Comparison of ENCODE assay signal across 8 mouse cellular contexts in the genomic region with DNA sequence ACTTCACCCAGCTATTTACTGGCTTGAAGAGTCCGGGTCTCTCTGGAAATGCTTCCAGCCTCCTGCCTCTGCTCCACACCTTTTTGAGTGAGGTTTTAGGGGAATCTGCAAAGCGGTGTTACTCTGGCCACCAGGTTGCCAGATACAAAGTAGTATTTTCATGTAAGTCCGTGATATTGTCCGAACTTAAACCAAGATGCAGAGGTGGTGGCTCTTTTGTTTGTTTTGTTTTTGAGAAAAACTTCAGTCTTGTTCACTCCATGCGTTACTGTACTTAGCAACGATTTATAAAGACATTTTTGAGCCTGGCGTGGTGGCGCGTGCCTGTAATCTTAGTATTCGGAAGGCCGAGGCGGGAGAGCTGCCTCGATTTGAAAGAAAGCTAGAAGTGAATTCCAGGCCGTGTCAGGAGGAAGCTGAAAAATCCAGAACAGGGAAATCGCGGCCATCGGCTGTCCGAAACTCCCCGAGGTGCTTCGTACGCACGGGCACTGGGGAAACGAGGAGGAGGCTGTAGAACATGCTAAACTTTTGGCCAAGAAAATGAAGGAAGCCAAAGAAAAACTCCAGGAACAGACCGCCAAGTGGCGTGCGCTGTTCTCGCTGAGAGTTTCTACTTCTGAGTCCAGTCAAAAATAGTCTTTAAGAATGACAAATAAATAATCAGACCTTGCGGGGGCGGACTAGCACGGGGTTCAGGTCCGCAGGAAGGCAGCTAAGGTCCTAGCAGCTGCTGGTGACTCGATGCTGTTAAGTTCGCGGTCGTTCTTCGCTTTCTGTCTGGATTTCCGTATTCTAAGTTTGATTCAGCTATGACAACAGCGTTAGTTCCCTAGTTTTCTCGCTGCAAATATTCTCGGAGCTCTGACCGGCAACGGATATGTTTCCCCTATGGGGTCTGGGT. TPM values are rescaled to one million over a fixed set of nuclear protein-coding genes. Genes with fewer than 3 reads are reported as not detected.
A peak's percentile ranks its signal among the peaks of the same experiment; 100 is the strongest.
DNase-seq lines count a peak whose midpoint lies in the region; ATAC-seq and TF ChIP-seq lines count a peak whose summit lies in the region.

No protein-coding gene starts in this region.

- peak overlapping the region; percentile 54 for H3K4me3 ChIP-seq in heart, embryonic 11.5 days (ENCODE audit: low read depth, low read length)
- peak overlapping the region; percentile 37 for H3K4me3 ChIP-seq in forebrain, embryonic 11.5 days (ENCODE audit: low read depth, low read length)
- peak overlapping the region; percentile 52 for H3K4me3 ChIP-seq in intestine, embryonic 15.5 days (replicated peaks)
- peak overlapping the region; percentile 75 for H3K4me3 ChIP-seq in lung, embryonic 16.5 days (ENCODE audit: low read length)
- peak overlapping the region; percentile 74 for H3K4me3 ChIP-seq in small intestine, adult 2 months (ENCODE audit: low read depth, low read length)

- DNase-seq in heart, adult 11 months = no peak
- DNase-seq in adrenal gland, adult 8-10 months = peak; percentile 41
- DNase-seq in forebrain, embryonic 11.5 days (ENCODE audit: low spot score) = peak; percentile 60
- DNase-seq in left cerebral cortex, adult 18-20 months (ENCODE audit: low spot score in 2 of 2) = no peak

- no peaks in the 10 kb centered on the region for H3K9me3 ChIP-seq in heart, embryonic 11.5 days (replicated peaks; ENCODE audit: control insufficient read depth, low read length)
- H3K9me3 ChIP-seq in forebrain, embryonic 11.5 days (ENCODE audit: control insufficient read depth, low read length) = no peaks in the 10 kb centered on the region
- no peaks in the 10 kb centered on the region for H3K9me3 ChIP-seq in intestine, embryonic 15.5 days
- H3K9me3 ChIP-seq in lung, embryonic 16.5 days (ENCODE audit: control insufficient read depth, low read length) = no peaks in the 10 kb centered on the region

- no peaks in the 10 kb centered on the region for H3K27me3 ChIP-seq in heart, embryonic 11.5 days (ENCODE audit: control insufficient read depth, insufficient read depth, low read length)
- peaks cover 15% of the 10 kb centered on the region for H3K27me3 ChIP-seq in forebrain, embryonic 11.5 days (ENCODE audit: control insufficient read depth, insufficient read depth, low read length)
- no peaks in the 10 kb centered on the region for H3K27me3 ChIP-seq in intestine, embryonic 15.5 days (replicated peaks)
- H3K27me3 ChIP-seq in lung, embryonic 16.5 days (ENCODE audit: control insufficient read depth, insufficient read depth, low read depth, low read length) = no peaks in the 10 kb centered on the region
- H3K27me3 ChIP-seq in small intestine, adult 2 months (ENCODE audit: control insufficient read depth, insufficient read depth, low read length) = no peaks in the 10 kb centered on the region

- peak overlapping the region; percentile 64 for H3K9ac ChIP-seq in heart, embryonic 11.5 days (ENCODE audit: low read depth, low read length)
- H3K9ac ChIP-seq in forebrain, embryonic 11.5 days (ENCODE audit: low read length) = peak overlapping the region; percentile 49
- peak overlapping the region; percentile 51 for H3K9ac ChIP-seq in intestine, embryonic 15.5 days
- H3K9ac ChIP-seq in lung, embryonic 16.5 days (ENCODE audit: low read length) = peak overlapping the region; percentile 56

- H3K4me2 ChIP-seq in heart, embryonic 11.5 days = peak overlapping the region; percentile 87
- peak overlapping the region; percentile 44 for H3K4me2 ChIP-seq in forebrain, embryonic 11.5 days (ENCODE audit: low read depth, low read length, severe bottlenecking)
- H3K4me2 ChIP-seq in intestine, embryonic 15.5 days (replicated peaks) = peak overlapping the region; percentile 87
- peak overlapping the region; percentile 64 for H3K4me2 ChIP-seq in lung, embryonic 16.5 days (ENCODE audit: low read depth, low read length)

- 1% methylated on average over 42 of the region's 42 CpGs for WGBS in heart, embryonic 11.5 days (ENCODE audit: insufficient replicate concordance)
- 1% methylated on average over 42 of the region's 42 CpGs for WGBS in forebrain, embryonic 11.5 days
- under 1% methylated on average over 42 of the region's 42 CpGs for WGBS in intestine, embryonic 15.5 days
- under 1% methylated on average over 42 of the region's 42 CpGs for WGBS in lung, embryonic 16.5 days
- under 1% methylated on average over 42 of the region's 42 CpGs for WGBS in small intestine, adult 2 months

- no peak for ATAC-seq in heart, embryonic 11.5 days (replicated peaks; ENCODE audit: insufficient number of reproducible peaks, low FRiP score, low TSS enrichment)
- no peak for ATAC-seq in forebrain, embryonic 11.5 days (replicated peaks; ENCODE audit: low FRiP score)
- peak; percentile 55 for ATAC-seq in intestine, embryonic 15.5 days
- peak; percentile 32 for ATAC-seq in lung, embryonic 16.5 days (ENCODE audit: low read depth)

- H3K27ac ChIP-seq in heart, embryonic 11.5 days (ENCODE audit: low read depth, low read length) = peak overlapping the region; percentile 64
- H3K27ac ChIP-seq in forebrain, embryonic 11.5 days (ENCODE audit: low read depth, low read length) = no peak overlapping the region
- peak overlapping the region; percentile 64 for H3K27ac ChIP-seq in intestine, embryonic 15.5 days
- peak overlapping the region; percentile 93 for H3K27ac ChIP-seq in lung, embryonic 16.5 days (ENCODE audit: low read length)
- peak overlapping the region; percentile 70 for H3K27ac ChIP-seq in small intestine, adult 2 months (ENCODE audit: insufficient read depth, low read depth, low read length)

- no peaks in the 10 kb centered on the region for H3K36me3 ChIP-seq in heart, embryonic 11.5 days (ENCODE audit: control insufficient read depth, insufficient read depth, low read length)
- H3K36me3 ChIP-seq in forebrain, embryonic 11.5 days (ENCODE audit: control insufficient read depth, insufficient read depth, low read length) = no peaks in the 10 kb centered on the region
- no peaks in the 10 kb centered on the region for H3K36me3 ChIP-seq in intestine, embryonic 15.5 days
- H3K36me3 ChIP-seq in lung, embryonic 16.5 days (ENCODE audit: control insufficient read depth, insufficient read depth, low read length) = no peaks in the 10 kb centered on the region
- H3K36me3 ChIP-seq in small intestine, adult 2 months (ENCODE audit: control insufficient read depth, insufficient read depth, low read length) = no peaks in the 10 kb centered on the region

- H3K4me1 ChIP-seq in heart, embryonic 11.5 days (ENCODE audit: control insufficient read depth, insufficient read depth, low read length) = peaks cover 11% of the 10 kb centered on the region
- H3K4me1 ChIP-seq in forebrain, embryonic 11.5 days (replicated peaks; ENCODE audit: control insufficient read depth, insufficient read depth, low read length) = peaks cover 2% of the 10 kb centered on the region; the same call in 1 of the 2 replicates
- peaks cover 17% of the 10 kb centered on the region for H3K4me1 ChIP-seq in intestine, embryonic 15.5 days (replicated peaks)
- peaks cover 17% of the 10 kb centered on the region for H3K4me1 ChIP-seq in lung, embryonic 16.5 days (replicated peaks; ENCODE audit: control insufficient read depth, insufficient read depth, low read length)
- no peaks in the 10 kb centered on the region for H3K4me1 ChIP-seq in small intestine, adult 2 months (ENCODE audit: control insufficient read depth, insufficient read depth, insufficient read length, low read length)

- no peak for TF ChIP-seq POLR2A in small intestine, adult 2 months (IDR thresholded peaks at IDR 0.05; ENCODE audit: low read depth, low read length)

- peak; percentile 16; the same call in 1 of the 2 replicates for TF ChIP-seq CTCF in small intestine, adult 2 months (IDR thresholded peaks at IDR 0.05; ENCODE audit: extremely low read depth, insufficient read length, insufficient replicate concordance, low read depth, low read length)

RNA-seq across cellular contexts. Expression of a gene that starts 3.7 kb away (rescaled TPM):
- polyA plus RNA-seq in heart, embryonic 11.5 days (2014; fragmentation: Nextera tagmentation; extraction: Ambion mirVana) = 3.0 and 3.8 TPM in 2 replicates
- 1 to 10 TPM; 1.4 to 3.7 (median 2.5) TPM for total RNA-seq in adrenal gland, adult 8-10 months (2022)
- polyA plus RNA-seq in forebrain, embryonic 11.5 days (2014; fragmentation: Nextera tagmentation; extraction: Ambion mirVana) = 12.5 and 14.1 TPM in 2 replicates
- polyA plus RNA-seq in intestine, embryonic 15.5 days (2015; fragmentation: Nextera tagmentation; extraction: Ambion mirVana) = 2.4 and 2.6 TPM in 2 replicates
- 7.9 and 9.8 TPM in 2 replicates for polyA plus RNA-seq in lung, embryonic 16.5 days (2015; fragmentation: Nextera tagmentation; extraction: Ambion mirVana)
- polyA plus RNA-seq in small intestine, adult 2 months (2012; rRNA removed) = 0.17 and 0.81 TPM in 2 replicates
- 10 to 100 TPM; 10.9 to 11.6 TPM for total RNA-seq in left cerebral cortex, adult 18-20 months (2021)

RNA-seq across cellular contexts. Expression of a gene that starts 5.6 kb away (rescaled TPM):
- polyA plus RNA-seq in heart, embryonic 11.5 days (2014; fragmentation: Nextera tagmentation; extraction: Ambion mirVana) = 3.1 and 3.2 TPM in 2 replicates
- total RNA-seq in adrenal gland, adult 8-10 months (2022) = 10 to 100 TPM; 15.5 to 22.4 (median 18.4) TPM
- polyA plus RNA-seq in forebrain, embryonic 11.5 days (2014; fragmentation: Nextera tagmentation; extraction: Ambion mirVana) = 3.4 and 4.6 TPM in 2 replicates
- polyA plus RNA-seq in intestine, embryonic 15.5 days (2015; fragmentation: Nextera tagmentation; extraction: Ambion mirVana) = 4.5 and 4.9 TPM in 2 replicates
- polyA plus RNA-seq in lung, embryonic 16.5 days (2015; fragmentation: Nextera tagmentation; extraction: Ambion mirVana) = 5.8 and 5.9 TPM in 2 replicates
- polyA plus RNA-seq in small intestine, adult 2 months (2012; rRNA removed) = 2.1 and 3.2 TPM in 2 replicates
- total RNA-seq in left cerebral cortex, adult 18-20 months (2021) = 10 to 100 TPM; 11.7 to 12.8 TPM

RNA-seq across cellular contexts. Expression of a gene that starts 44.5 kb away (rescaled TPM):
- 70.5 and 71.3 TPM in 2 replicates for polyA plus RNA-seq in heart, embryonic 11.5 days (2014; fragmentation: Nextera tagmentation; extraction: Ambion mirVana)
- total RNA-seq in adrenal gland, adult 8-10 months (2022) = 10 to 100 TPM; 37.4 to 39.6 (median 38.6) TPM
- polyA plus RNA-seq in forebrain, embryonic 11.5 days (2014; fragmentation: Nextera tagmentation; extraction: Ambion mirVana) = 92.7 and 96.0 TPM in 2 replicates
- polyA plus RNA-seq in intestine, embryonic 15.5 days (2015; fragmentation: Nextera tagmentation; extraction: Ambion mirVana) = 69.6 and 74.2 TPM in 2 replicates
- polyA plus RNA-seq in lung, embryonic 16.5 days (2015; fragmentation: Nextera tagmentation; extraction: Ambion mirVana) = 72.2 and 75.3 TPM in 2 replicates
- polyA plus RNA-seq in small intestine, adult 2 months (2012; rRNA removed) = 19.4 and 20.4 TPM in 2 replicates
- total RNA-seq in left cerebral cortex, adult 18-20 months (2021) = 10 to 100 TPM; 89.6 to 93.8 TPM

RNA-seq across cellular contexts. Expression of a gene that starts 44.6 kb away (rescaled TPM):
- polyA plus RNA-seq in heart, embryonic 11.5 days (2014; fragmentation: Nextera tagmentation; extraction: Ambion mirVana) = 2.5 and 2.8 TPM in 2 replicates
- total RNA-seq in adrenal gland, adult 8-10 months (2022) = 10 to 100 TPM; 10.1 to 16.4 (median 12.9) TPM
- polyA plus RNA-seq in forebrain, embryonic 11.5 days (2014; fragmentation: Nextera tagmentation; extraction: Ambion mirVana) = 6.0 and 6.6 TPM in 2 replicates
- polyA plus RNA-seq in intestine, embryonic 15.5 days (2015; fragmentation: Nextera tagmentation; extraction: Ambion mirVana) = 3.0 and 3.1 TPM in 2 replicates
- 3.7 and 3.9 TPM in 2 replicates for polyA plus RNA-seq in lung, embryonic 16.5 days (2015; fragmentation: Nextera tagmentation; extraction: Ambion mirVana)
- 2.2 and 2.5 TPM in 2 replicates for polyA plus RNA-seq in small intestine, adult 2 months (2012; rRNA removed)
- 10 to 100 TPM; 46.6 TPM for total RNA-seq in left cerebral cortex, adult 18-20 months (2021)

Comparison
In these comparisons a context has a peak if more than half of its experiments do, and no peak if none do; other contexts are left out.
1. ATAC-seq: peak in intestine, embryonic 15.5 days (single experiment) and lung, embryonic 16.5 days (single experiment); none in heart, embryonic 11.5 days (single experiment) and forebrain, embryonic 11.5 days (single experiment).
2. DNase-seq: peak in adrenal gland, adult 8-10 months (single experiment) and forebrain, embryonic 11.5 days (single experiment); none in heart, adult 11 months (single experiment) and left cerebral cortex, adult 18-20 months (0 of 2).
3. Peak in every context shown above with its lines, with median percentiles within 50 percentile points of each other: H3K4me2 ChIP-seq, H3K4me3 ChIP-seq and H3K9ac ChIP-seq.